Mouse (Mus musculus) E14TG2a.4 (cell line): ENCODE measurements around the gene Wwox.

Experiments
- CTCF ChIP-seq: conservative IDR thresholded peaks from 2 replicates; pipeline ENCODE4 v1.5.1; 2014; ENCODE audit warnings: low read length
- POU5F1 ChIP-seq: IDR thresholded peaks from 2 replicates; pipeline ENCODE4 v1.6.1; 2014; ENCODE audit warnings: low read length, borderline replicate concordance

GRCm38 (mm10) chr8:114398326-114398725 is 41.1 kb upstream of the Wwox start:
- TF ChIP-seq CTCF (no peak), POU5F1 (no peak)
